Mouse (Mus musculus): Measurements from ENCODE around the gene OR5BS1P. TPM values are rescaled to one million over a fixed set of nuclear protein-coding genes. Genes with fewer than 3 reads are reported as not detected.
"Not testable (repeated sequence)": the region's sequence is repeated elsewhere in the genome, so short reads cannot be mapped to it uniquely, and the experiment has no call there.

The OR5BS1P gene
- polyA plus RNA-seq (2014; fragmentation: Nextera tagmentation; extraction: Ambion mirVana): not detected in 2 replicates

DNA sequence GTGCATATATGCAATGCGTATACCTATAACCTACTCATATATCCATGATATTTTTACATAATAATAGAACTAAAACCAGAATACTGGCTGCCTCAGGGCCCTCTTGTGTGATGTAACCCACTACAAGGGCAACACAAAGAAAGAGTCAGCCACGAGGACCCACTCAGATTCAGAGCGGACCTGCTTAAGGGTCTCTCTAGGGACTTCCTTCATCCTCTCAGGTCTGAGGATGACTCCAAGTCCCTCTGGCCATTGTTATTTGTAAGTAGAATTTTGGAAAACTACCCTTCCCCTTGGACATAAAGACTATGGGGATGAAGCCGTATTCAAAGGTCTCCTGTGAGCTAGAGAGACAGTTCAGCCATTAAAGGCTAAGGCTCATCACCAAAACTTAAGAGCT is at the start of gene OR5BS1P:
OR5BS1P (plus strand) TSS at position 301 of the 400 bp plus-strand sequence.
- no peak within 1 kb of the TSS for H3K4me3 ChIP-seq (ENCODE audit: low read depth, low read length)
- H3K27ac ChIP-seq (ENCODE audit: low read depth, low read length): no peak within 1 kb of the TSS
- H3K4me1 ChIP-seq (ENCODE audit: control insufficient read depth, insufficient read depth, low read length): no peaks in the 10 kb centered on the region
- H3K36me3 ChIP-seq (ENCODE audit: control insufficient read depth, insufficient read depth, low read length): no peaks in the 10 kb centered on the region
- WGBS: 91% methylated on average over 4 of the region's 4 CpGs
- no peak within 1 kb of the TSS for H3K9ac ChIP-seq (replicated peaks; ENCODE audit: low read depth, low read length)
- H3K27me3 ChIP-seq (ENCODE audit: control insufficient read depth, insufficient read depth, low read length): no peaks in the 10 kb centered on the region
- no peak within 1 kb of the TSS for H3K4me2 ChIP-seq (ENCODE audit: low read depth, low read length)
- ATAC-seq (ENCODE audit: low read depth): no peak
- no peaks in the 10 kb centered on the region for H3K9me3 ChIP-seq (ENCODE audit: control insufficient read depth, low read length)

DNA sequence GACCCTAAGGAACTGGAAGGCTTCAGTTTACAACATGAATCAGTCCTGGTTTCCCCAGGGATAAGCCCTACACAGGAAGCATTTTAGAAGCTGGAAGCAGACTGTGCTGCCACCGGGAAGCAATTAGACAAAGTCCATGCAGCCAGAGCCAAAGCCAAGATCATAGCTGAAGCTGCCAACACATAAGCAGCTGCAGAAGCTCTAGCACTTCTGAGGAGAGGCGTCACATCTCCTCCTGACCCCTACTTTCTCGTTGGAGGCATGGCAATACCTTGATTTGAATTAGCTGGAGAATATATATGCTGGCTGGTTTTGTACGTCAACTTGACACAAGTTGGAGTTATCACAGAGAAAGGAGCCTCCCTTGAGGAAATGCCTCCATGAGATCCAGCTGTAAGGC is 48.8 kb upstream of the OR5BS1P start:
- Histone ChIP-seq H3K9ac (replicated peaks; ENCODE audit: low read depth, low read length) (no peak overlapping the region), H3K27me3 (ENCODE audit: control insufficient read depth, insufficient read depth, low read length) (no peaks in the 10 kb centered on the region), H3K4me3 (ENCODE audit: low read depth, low read length) (no peak overlapping the region), H3K4me2 (ENCODE audit: low read depth, low read length) (no peak overlapping the region), H3K9me3 (ENCODE audit: control insufficient read depth, low read length) (no peaks in the 10 kb centered on the region), H3K36me3 (ENCODE audit: control insufficient read depth, insufficient read depth, low read length) (no peaks in the 10 kb centered on the region), H3K4me1 (ENCODE audit: control insufficient read depth, insufficient read depth, low read length) (no peaks in the 10 kb centered on the region), H3K27ac (ENCODE audit: low read depth, low read length) (no peak overlapping the region)
- 78% methylated on average over 4 of the region's 4 CpGs for WGBS
- ATAC-seq (ENCODE audit: low read depth): no peak

DNA sequence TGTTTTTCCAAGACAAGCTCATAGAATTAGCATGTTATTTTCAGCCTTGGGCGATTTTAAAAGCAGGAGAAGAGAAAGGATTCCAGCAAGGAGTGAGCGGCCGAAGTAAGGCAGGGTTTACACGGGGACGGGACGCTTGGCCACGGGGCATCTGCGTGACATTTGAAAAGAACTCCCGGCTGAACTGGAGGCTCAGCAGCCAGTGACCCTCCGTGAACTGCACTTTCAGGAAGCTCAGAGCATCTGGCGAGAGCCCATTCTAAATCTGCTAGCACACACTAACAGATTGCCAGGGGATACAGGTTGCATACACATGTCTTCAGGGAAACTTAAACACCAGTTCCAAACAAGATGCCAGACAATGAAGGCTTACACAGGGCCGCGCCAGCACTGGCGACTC is 45.4 kb upstream of the OR5BS1P start:
- no peak overlapping the region for H3K27ac ChIP-seq (ENCODE audit: low read depth, low read length)
- H3K27me3 ChIP-seq (ENCODE audit: control insufficient read depth, insufficient read depth, low read length): no peaks in the 10 kb centered on the region
- H3K36me3 ChIP-seq (ENCODE audit: control insufficient read depth, insufficient read depth, low read length): no peaks in the 10 kb centered on the region
- H3K4me3 ChIP-seq (ENCODE audit: low read depth, low read length): no peak overlapping the region
- 64% methylated on average over 14 of the region's 14 CpGs for WGBS
- H3K9me3 ChIP-seq (ENCODE audit: control insufficient read depth, low read length): no peaks in the 10 kb centered on the region
- no peak overlapping the region for H3K9ac ChIP-seq (replicated peaks; ENCODE audit: low read depth, low read length)
- ATAC-seq (ENCODE audit: low read depth): no peak
- no peak overlapping the region for H3K4me2 ChIP-seq (ENCODE audit: low read depth, low read length)
- no peaks in the 10 kb centered on the region for H3K4me1 ChIP-seq (ENCODE audit: control insufficient read depth, insufficient read depth, low read length)

DNA sequence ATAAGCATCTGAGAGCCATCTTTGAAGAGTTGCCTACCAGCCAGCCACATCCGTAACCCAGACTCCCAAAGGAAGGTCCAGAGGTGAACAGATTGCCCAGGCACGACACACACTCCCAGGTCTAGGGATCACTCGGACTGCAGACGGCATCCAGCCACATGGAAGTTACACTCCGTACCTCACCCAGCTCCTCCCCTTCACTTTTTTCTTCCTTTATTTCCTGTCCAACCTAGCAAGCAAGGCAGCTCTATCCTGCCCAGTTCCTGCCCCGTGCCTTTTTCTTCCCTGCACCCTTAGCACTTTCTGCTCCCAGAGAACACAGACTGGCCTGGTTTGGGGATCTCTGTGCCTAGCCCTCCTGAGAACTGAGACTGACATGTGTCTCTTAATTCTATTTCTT is 44.9 kb upstream of the OR5BS1P start:
- WGBS: 69% methylated on average over 6 of the region's 6 CpGs
- no peak overlapping the region for H3K4me3 ChIP-seq (ENCODE audit: low read depth, low read length)

DNA sequence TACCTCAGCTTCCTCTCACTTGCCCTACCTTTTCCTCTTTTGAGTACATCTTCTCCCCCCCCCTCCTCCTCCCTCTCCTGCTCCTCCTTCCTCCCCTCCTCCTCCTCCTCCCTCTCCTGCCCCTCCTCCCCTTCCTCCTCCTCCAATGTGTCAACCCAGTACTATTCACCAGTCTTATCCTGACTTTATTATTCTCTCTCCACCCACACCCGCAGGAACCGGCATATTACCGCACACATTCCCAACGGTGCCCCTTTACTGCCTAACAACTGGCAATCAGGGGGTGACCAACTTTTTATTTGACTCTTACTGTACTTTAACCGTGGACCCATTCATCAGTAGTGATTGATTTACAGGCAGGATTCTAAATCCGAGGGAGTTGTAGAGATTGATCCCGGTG is 44.5 kb upstream of the OR5BS1P start:
- H3K4me2 ChIP-seq (ENCODE audit: low read depth, low read length): no peak overlapping the region
- no peaks in the 10 kb centered on the region for H3K27me3 ChIP-seq (ENCODE audit: control insufficient read depth, insufficient read depth, low read length)
- H3K4me3 ChIP-seq (ENCODE audit: low read depth, low read length): no peak overlapping the region
- H3K27ac ChIP-seq (ENCODE audit: low read depth, low read length): no peak overlapping the region
- H3K36me3 ChIP-seq (ENCODE audit: control insufficient read depth, insufficient read depth, low read length): no peaks in the 10 kb centered on the region
- no peaks in the 10 kb centered on the region for H3K4me1 ChIP-seq (ENCODE audit: control insufficient read depth, insufficient read depth, low read length)
- ATAC-seq (ENCODE audit: low read depth): no peak
- no peak overlapping the region for H3K9ac ChIP-seq (replicated peaks; ENCODE audit: low read depth, low read length)
- WGBS: 16% methylated on average over 7 of the region's 7 CpGs
- no peaks in the 10 kb centered on the region for H3K9me3 ChIP-seq (ENCODE audit: control insufficient read depth, low read length)

More for the DNA sequence above, 44.9 kb upstream of the OR5BS1P start:
- no peak for ATAC-seq (ENCODE audit: low read depth)
- Histone ChIP-seq H3K27me3 (ENCODE audit: control insufficient read depth, insufficient read depth, low read length) (no peaks in the 10 kb centered on the region), H3K9me3 (ENCODE audit: control insufficient read depth, low read length) (no peaks in the 10 kb centered on the region), H3K27ac (ENCODE audit: low read depth, low read length) (no peak overlapping the region), H3K36me3 (ENCODE audit: control insufficient read depth, insufficient read depth, low read length) (no peaks in the 10 kb centered on the region), H3K4me1 (ENCODE audit: control insufficient read depth, insufficient read depth, low read length) (no peaks in the 10 kb centered on the region), H3K9ac (replicated peaks; ENCODE audit: low read depth, low read length) (no peak overlapping the region), H3K4me2 (ENCODE audit: low read depth, low read length) (no peak overlapping the region)

DNA sequence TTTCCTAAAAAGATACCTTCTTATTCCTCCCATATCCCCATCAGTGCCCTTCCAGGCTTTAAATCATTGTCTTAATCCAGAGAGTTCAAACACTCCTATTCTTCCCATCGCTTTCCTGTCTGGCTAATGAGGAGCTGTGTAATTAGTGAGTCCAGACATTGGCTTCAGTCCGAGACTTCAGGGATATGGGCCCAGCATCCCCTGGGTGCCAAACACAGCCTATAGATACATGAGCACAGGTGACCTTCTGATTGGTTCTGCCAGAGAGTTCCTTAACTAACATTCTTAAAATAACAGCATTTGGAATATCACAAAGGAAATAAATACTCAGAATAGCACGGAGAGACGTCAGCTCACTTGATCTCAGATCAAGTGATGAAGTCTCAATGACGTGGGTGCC is 38.8 kb upstream of the OR5BS1P start, which contains the start of gene Olfr282:
Olfr282 (plus strand) TSS at position 301 of the 400 bp plus-strand sequence.
- H3K27me3 ChIP-seq (ENCODE audit: control insufficient read depth, insufficient read depth, low read length); H3K9me3 ChIP-seq (ENCODE audit: control insufficient read depth, low read length); H3K36me3 ChIP-seq (ENCODE audit: control insufficient read depth, insufficient read depth, low read length); H3K4me3 ChIP-seq (ENCODE audit: low read depth, low read length); H3K27ac ChIP-seq (ENCODE audit: low read depth, low read length); H3K9ac ChIP-seq (replicated peaks; ENCODE audit: low read depth, low read length); H3K4me2 ChIP-seq (ENCODE audit: low read depth, low read length); ATAC-seq (ENCODE audit: low read depth); H3K4me1 ChIP-seq (ENCODE audit: control insufficient read depth, insufficient read depth, low read length): not testable (repeated sequence)
- 73% methylated on average over 5 of the region's 5 CpGs for WGBS

DNA sequence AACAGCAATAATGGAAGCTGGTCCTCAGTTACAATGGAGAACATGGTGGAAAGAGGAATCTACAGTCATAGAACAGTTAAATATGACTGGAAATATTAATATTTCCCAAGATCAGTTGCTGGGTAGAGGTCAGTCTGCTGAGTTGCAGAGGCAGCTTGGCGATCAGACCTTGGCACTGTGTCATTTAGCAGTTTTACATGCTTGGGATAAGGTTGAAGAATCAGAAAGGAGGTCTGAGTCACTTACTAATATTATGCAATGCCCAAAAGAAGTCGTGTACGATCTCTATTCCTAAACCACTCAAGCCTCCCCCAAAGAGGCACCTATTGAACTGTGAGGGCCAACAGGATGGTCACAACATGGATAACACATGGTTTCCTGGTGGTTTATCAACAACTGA is 25.1 kb upstream of the OR5BS1P start:
- 84% methylated on average over 3 of the region's 3 CpGs for WGBS
- no peaks in the 10 kb centered on the region for H3K9me3 ChIP-seq (ENCODE audit: control insufficient read depth, low read length)
- no peaks in the 10 kb centered on the region for H3K27me3 ChIP-seq (ENCODE audit: control insufficient read depth, insufficient read depth, low read length)
- no peak overlapping the region for H3K4me2 ChIP-seq (ENCODE audit: low read depth, low read length)
- H3K4me1 ChIP-seq (ENCODE audit: control insufficient read depth, insufficient read depth, low read length): no peaks in the 10 kb centered on the region
- no peak for ATAC-seq (ENCODE audit: low read depth)
- H3K36me3 ChIP-seq (ENCODE audit: control insufficient read depth, insufficient read depth, low read length): no peaks in the 10 kb centered on the region
- H3K9ac ChIP-seq (replicated peaks; ENCODE audit: low read depth, low read length): no peak overlapping the region
- no peak overlapping the region for H3K4me3 ChIP-seq (ENCODE audit: low read depth, low read length)
- H3K27ac ChIP-seq (ENCODE audit: low read depth, low read length): no peak overlapping the region

DNA sequence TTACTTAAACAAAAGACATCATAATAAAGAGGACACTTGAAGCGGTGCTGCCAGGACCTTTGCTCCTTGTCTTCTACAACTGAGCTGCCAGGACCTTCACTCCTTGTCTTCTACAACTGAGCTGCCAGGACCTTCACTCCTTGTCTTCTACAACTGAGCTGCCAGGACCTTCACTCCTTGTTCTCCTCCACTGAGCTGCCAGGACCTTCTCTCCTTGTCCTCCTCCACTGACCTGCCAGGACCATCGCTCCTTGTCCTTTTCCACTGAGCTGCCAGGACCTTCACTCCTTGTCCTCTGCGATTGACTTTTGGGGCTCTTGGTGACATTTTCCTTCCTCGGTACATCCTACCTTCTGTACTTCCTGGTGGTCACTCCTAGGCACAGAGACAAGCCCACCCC is 21.2 kb upstream of the OR5BS1P start:
- Histone ChIP-seq H3K9me3 (ENCODE audit: control insufficient read depth, low read length) (no peaks in the 10 kb centered on the region), H3K36me3 (ENCODE audit: control insufficient read depth, insufficient read depth, low read length) (no peaks in the 10 kb centered on the region), H3K4me2 (ENCODE audit: low read depth, low read length) (no peak overlapping the region), H3K4me3 (ENCODE audit: low read depth, low read length) (no peak overlapping the region), H3K4me1 (ENCODE audit: control insufficient read depth, insufficient read depth, low read length) (no peaks in the 10 kb centered on the region), H3K9ac (replicated peaks; ENCODE audit: low read depth, low read length) (no peak overlapping the region), H3K27me3 (ENCODE audit: control insufficient read depth, insufficient read depth, low read length) (no peaks in the 10 kb centered on the region), H3K27ac (ENCODE audit: low read depth, low read length) (no peak overlapping the region)
- WGBS: 71% methylated on average over 4 of the region's 4 CpGs
- no peak for ATAC-seq (ENCODE audit: low read depth)

DNA sequence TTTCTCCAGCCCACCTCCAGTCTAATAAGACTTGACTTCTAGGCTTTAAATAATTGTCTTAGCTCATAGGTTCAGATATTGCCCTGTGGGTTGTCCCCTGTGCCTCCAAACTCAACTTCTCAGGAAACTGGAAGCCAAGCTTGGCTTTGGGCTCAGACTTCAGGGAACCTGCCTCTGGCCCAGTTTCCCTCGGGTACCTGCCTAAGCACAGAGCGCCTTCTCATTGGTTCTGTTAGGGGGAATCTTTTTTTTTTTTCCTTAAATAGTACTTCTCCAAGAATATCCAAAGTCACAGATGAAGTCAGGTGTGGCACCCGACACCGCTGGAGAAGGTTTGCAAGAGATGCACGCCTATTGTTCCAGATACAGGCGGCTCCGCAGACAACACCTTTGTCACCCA is 17.4 kb upstream of the OR5BS1P start, which contains the start of gene Olfr281:
Olfr281 (plus strand) TSS at position 301 of the 400 bp plus-strand sequence.
- H3K36me3 ChIP-seq (ENCODE audit: control insufficient read depth, insufficient read depth, low read length): no peaks in the 10 kb centered on the region
- H3K9me3 ChIP-seq (ENCODE audit: control insufficient read depth, low read length): no peaks in the 10 kb centered on the region
- H3K4me1 ChIP-seq (ENCODE audit: control insufficient read depth, insufficient read depth, low read length): no peaks in the 10 kb centered on the region
- no peak within 1 kb of the TSS for H3K27ac ChIP-seq (ENCODE audit: low read depth, low read length)
- 91% methylated on average over 7 of the region's 7 CpGs for WGBS
- no peak within 1 kb of the TSS for H3K9ac ChIP-seq (replicated peaks; ENCODE audit: low read depth, low read length)
- no peak for ATAC-seq (ENCODE audit: low read depth)
- H3K27me3 ChIP-seq (ENCODE audit: control insufficient read depth, insufficient read depth, low read length): no peaks in the 10 kb centered on the region
- no peak within 1 kb of the TSS for H3K4me2 ChIP-seq (ENCODE audit: low read depth, low read length)
- no peak within 1 kb of the TSS for H3K4me3 ChIP-seq (ENCODE audit: low read depth, low read length)
